Mouse (Mus musculus) myocyte (in vitro differentiated cells): Measurements from ENCODE around the gene Fam206a.

Experiments
- CEBPB ChIP-seq: IDR thresholded peaks from 2 replicates; pipeline ENCODE4 v1.6.1; 2011; ENCODE audit warnings: mild to moderate bottlenecking, moderate library complexity; ENCODE audit not compliant: poor library complexity, insufficient read depth, severe bottlenecking
- POLR2A ChIP-seq: IDR thresholded peaks from one replicate; pipeline ENCODE4 v1.6.1; 2011; ENCODE audit warnings: low read depth, mild to moderate bottlenecking, control low read depth, moderate library complexity; ENCODE audit not compliant: insufficient read length

DNA sequence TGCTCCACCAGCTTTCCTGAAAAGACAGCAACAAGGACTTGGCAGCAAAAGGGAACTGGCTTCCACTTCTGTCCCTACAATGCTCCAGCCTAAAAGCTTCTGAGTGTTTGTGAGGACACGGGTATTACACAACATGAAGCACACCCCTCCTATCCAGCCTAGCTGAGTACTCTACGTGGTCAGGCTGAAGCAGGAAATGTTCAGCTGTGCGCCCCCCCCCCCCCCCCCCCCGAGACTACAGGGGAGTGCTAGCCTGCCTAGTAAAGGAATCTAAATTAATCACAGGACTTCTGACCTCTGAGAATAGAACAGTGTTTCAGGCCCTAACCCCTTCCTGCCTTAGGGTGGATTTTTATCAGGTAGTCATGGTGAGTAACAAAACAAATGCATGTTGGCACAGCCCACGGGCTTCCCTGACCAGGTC lies 34.3 kb upstream of the Fam206a start:
- TF ChIP-seq CEBPB: no peak
- no peak for TF ChIP-seq POLR2A
